Mouse (Mus musculus) embryonic facial prominence, embryonic 14.5 days (tissue): Measurements from ENCODE around the gene Lpcat3. TPM values are rescaled to one million over a fixed set of nuclear protein-coding genes. Genes with fewer than 3 reads are reported as not detected.
A peak's percentile ranks its signal among the peaks of the same experiment; 100 is the strongest.
"Not testable (repeated sequence)": the region's sequence is repeated elsewhere in the genome, so short reads cannot be mapped to it uniquely, and the experiment has no call there.

Experiments used
- ATAC-seq: fragments of 200-750 bp; cut with Nextera tagmentation; 2 replicates; pipeline ENCODE4 v1.8.0; 2017; ENCODE audit warnings: low read depth, moderate number of reproducible peaks, moderate TSS enrichment
- DNase-seq: peaks from one replicate; pipeline ENCODE4 v3.0.0-alpha.2; 2015; ENCODE audit warnings: low spot score
- H3K27ac ChIP-seq: fragments of 300-500 bp; sonication (generic); replicated peaks from 2 replicates; pipeline ENCODE4 v1.5.1; 2014; ENCODE audit warnings: low read depth, mild to moderate bottlenecking, low read length, moderate library complexity
- H3K27me3 ChIP-seq: fragments of 300-500 bp; sonication (generic); replicated peaks from 2 replicates; pipeline ENCODE4 v1.6.1; 2014; ENCODE audit warnings: low read length; ENCODE audit not compliant: control insufficient read depth, insufficient read depth
- H3K36me3 ChIP-seq: fragments of 300-500 bp; sonication (generic); 2 replicates; pipeline ENCODE4 v1.6.1; 2014; ENCODE audit warnings: low read length, mixed read lengths; ENCODE audit not compliant: control insufficient read depth, insufficient read depth
- H3K4me1 ChIP-seq: fragments of 300-500 bp; sonication (generic); 2 replicates; pipeline ENCODE4 v1.6.1; 2014; ENCODE audit warnings: antibody characterized with exemption, low read length; ENCODE audit not compliant: control insufficient read depth, insufficient read depth
- H3K4me2 ChIP-seq: fragments of 300-500 bp; sonication (generic); 2 replicates; pipeline ENCODE4 v1.6.1; 2014; ENCODE audit warnings: low read depth, mild to moderate bottlenecking, low read length, moderate library complexity, mixed read lengths
- H3K4me3 ChIP-seq: fragments of 300-500 bp; sonication (generic); 2 replicates; pipeline ENCODE4 v1.5.1; 2014; ENCODE audit warnings: low read depth, mild to moderate bottlenecking, low read length
- H3K9ac ChIP-seq: fragments of 300-500 bp; sonication (generic); 2 replicates; pipeline ENCODE4 v1.6.1; 2014; ENCODE audit warnings: low read depth, mild to moderate bottlenecking, low read length, moderate library complexity, mixed read lengths
- H3K9me3 ChIP-seq: fragments of 300-500 bp; sonication (generic); 2 replicates; pipeline ENCODE4 v1.6.1; 2016; ENCODE audit warnings: low read length; ENCODE audit not compliant: control insufficient read depth
- WGBS: fragments of 180-500 bp; shearing (Covaris S2); extraction: QIAGEN DNeasy Blood & Tissue Kit; methylation state at CpG from one replicate; pipeline ENCODE4 v1.1.7; 2014; 5-methylcytosine and 5-hydroxymethylcytosine counted together
- polyA plus RNA-seq: library from polyadenylated mRNA; unstranded; fragments of >200 nt; fragmentation: Nextera tagmentation; extraction: Ambion mirVana; gene quantifications from 2 replicates; pipeline ENCODE4 v1.2.1, GENCODE M21; 2014

Gene Lpcat3
- polyA plus RNA-seq, 1 experiment from 2014 or later, result 48.1 TPM

GRCm38 (mm10) chr6:124683591-124684417 is 21.0 kb downstream of the Lpcat3 start:
- Histone ChIP-seq H3K9me3 (no peaks in the 10 kb centered on the region), H3K27ac (no peak overlapping the region; the same call in 1 of the 2 replicates), H3K9ac (no peak overlapping the region), H3K4me1 (no peaks in the 10 kb centered on the region), H3K27me3 (no peaks in the 10 kb centered on the region), H3K36me3 (no peaks in the 10 kb centered on the region), H3K4me2 (no peak overlapping the region), H3K4me3 (no peak overlapping the region)
- 78% methylated on average over 14 of the region's 14 CpGs for WGBS
- DNase-seq, result peak; percentile 77
- peak; percentile 55 for ATAC-seq

GRCm38 (mm10) chr6:124685606-124686386 is 23.0 kb downstream of the Lpcat3 start:
- no peak overlapping the region for H3K4me2 ChIP-seq
- no peaks in the 10 kb centered on the region for H3K4me1 ChIP-seq
- no peaks in the 10 kb centered on the region for H3K9me3 ChIP-seq
- DNase-seq (no peak), ATAC-seq (peak; percentile 34; the same call in 1 of the 2 replicates)
- 92% methylated on average over 12 of the region's 12 CpGs for WGBS
- no peak overlapping the region for H3K9ac ChIP-seq
- H3K36me3 ChIP-seq, result no peaks in the 10 kb centered on the region
- H3K27me3 ChIP-seq, result no peaks in the 10 kb centered on the region
- no peak overlapping the region for H3K4me3 ChIP-seq
- no peak overlapping the region for H3K27ac ChIP-seq

DNA sequence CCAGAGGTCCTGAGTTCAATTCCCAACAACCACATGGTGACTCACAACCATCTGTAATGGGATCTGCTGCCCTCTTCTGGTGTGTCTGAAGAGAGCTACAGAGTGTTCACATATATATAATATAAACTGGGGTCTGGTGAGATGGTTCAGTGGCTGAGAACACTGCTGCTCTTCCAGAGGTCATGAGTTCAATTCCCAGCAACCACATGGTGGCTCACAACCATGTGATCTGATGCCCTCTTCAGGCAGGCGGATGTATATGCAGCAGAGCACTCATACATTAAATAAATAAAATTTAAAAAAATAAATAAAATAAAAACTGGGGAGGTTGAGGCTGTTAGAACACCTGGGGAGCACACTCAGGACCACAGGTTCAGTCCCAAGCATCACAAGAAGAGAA is 23.8 kb downstream of the Lpcat3 start:
- H3K36me3 ChIP-seq, H3K9me3 ChIP-seq, H3K4me3 ChIP-seq, H3K9ac ChIP-seq, H3K4me2 ChIP-seq, H3K27me3 ChIP-seq, DNase-seq, H3K27ac ChIP-seq, ATAC-seq, H3K4me1 ChIP-seq: not testable (repeated sequence)
- 71% methylated on average over 1 of the region's 1 CpGs for whole genome bisulfite sequencing

GRCm38 (mm10) chr6:124688151-124688758 is 25.4 kb downstream of the Lpcat3 start:
- DNase-seq, result no peak
- no peaks in the 10 kb centered on the region for H3K36me3 ChIP-seq
- no peak for ATAC-seq
- H3K9ac ChIP-seq, result no peak overlapping the region
- no peaks in the 10 kb centered on the region for H3K27me3 ChIP-seq
- H3K9me3 ChIP-seq, result no peaks in the 10 kb centered on the region
- no peak overlapping the region for H3K4me2 ChIP-seq
- H3K4me1 ChIP-seq, result no peaks in the 10 kb centered on the region
- 81% methylated on average over 8 of the region's 8 CpGs for WGBS
- no peak overlapping the region for H3K27ac ChIP-seq
- H3K4me3 ChIP-seq, result no peak overlapping the region

GRCm38 (mm10) chr6:124689011-124689410 is 26.2 kb downstream of the Lpcat3 start:
- Histone ChIP-seq H3K4me1 (peaks cover under 1% of the 10 kb centered on the region; the same call in 1 of the 2 replicates), H3K36me3 (no peaks in the 10 kb centered on the region), H3K27ac (no peak overlapping the region), H3K4me3 (no peak overlapping the region), H3K4me2 (no peak overlapping the region), H3K9ac (no peak overlapping the region), H3K27me3 (no peaks in the 10 kb centered on the region), H3K9me3 (no peaks in the 10 kb centered on the region)
- ATAC-seq, result no peak
- 92% methylated on average over 3 of the region's 3 CpGs for WGBS
- no peak for DNase-seq

DNA sequence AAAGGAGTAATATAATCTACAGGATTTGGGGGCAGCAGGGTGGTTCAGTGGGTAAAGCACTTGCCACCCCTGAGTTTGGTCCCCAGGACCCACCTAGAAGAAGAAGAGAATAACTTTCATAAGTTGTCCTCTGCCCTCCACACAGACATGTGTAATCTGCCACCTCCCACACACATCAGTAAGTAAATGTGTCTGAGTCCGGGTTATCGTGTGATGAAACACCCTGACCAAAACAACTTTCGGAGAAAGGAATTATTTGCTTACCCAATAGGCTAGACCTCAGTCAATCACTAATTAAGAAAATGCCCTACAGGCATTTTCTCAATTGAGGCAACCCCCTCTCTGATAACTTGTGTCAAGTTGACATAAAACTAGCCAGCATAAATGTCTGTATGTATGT is 27.7 kb downstream of the Lpcat3 start:
- DNase-seq, result no peak
- Histone ChIP-seq H3K4me3 (no peak overlapping the region), H3K9ac (no peak overlapping the region), H3K9me3 (no peaks in the 10 kb centered on the region), H3K4me2 (no peak overlapping the region), H3K27me3 (no peaks in the 10 kb centered on the region), H3K4me1 (peaks cover 6% of the 10 kb centered on the region; the same call in 1 of the 2 replicates), H3K27ac (no peak overlapping the region), H3K36me3 (no peaks in the 10 kb centered on the region)
- ATAC-seq, result no peak
- 86% methylated on average over 3 of the region's 3 CpGs for WGBS

- WGBS, result 52% methylated on average over 15 of the region's 15 CpGs
- Histone ChIP-seq H3K9me3 (no peaks in the 10 kb centered on the region), H3K36me3 (no peaks in the 10 kb centered on the region), H3K4me3 (no peak overlapping the region), H3K4me1 (peaks cover 6% of the 10 kb centered on the region; the same call in 1 of the 2 replicates), H3K27ac (no peak overlapping the region), H3K4me2 (no peak overlapping the region), H3K27me3 (no peaks in the 10 kb centered on the region), H3K9ac (no peak overlapping the region)
- peak; percentile 37; the same call in 1 of the 2 replicates for ATAC-seq
- peak; percentile 51 for DNase-seq
These were observed 30.6 kb downstream of the Lpcat3 start for GRCm38 (mm10) chr6:124693243-124693981.
